Mouse (Mus musculus) heart, adult 2 months (tissue): ENCODE data around the gene Tm4sf20.

Experiments used
- CTCF ChIP-seq: fragments of 200-600 bp; IDR thresholded peaks from 2 replicates; pipeline ENCODE4 v1.8.1; 2022; ENCODE audit warnings: antibody characterized with exemption, mild to moderate bottlenecking, moderate library complexity
- POLR2A ChIP-seq: fragments of 200-500 bp; IDR thresholded peaks from 2 replicates; pipeline ENCODE4 v1.6.1; 2011; ENCODE audit warnings: mild to moderate bottlenecking, low read depth, low read length, control low read depth; ENCODE audit not compliant: insufficient read depth

DNA sequence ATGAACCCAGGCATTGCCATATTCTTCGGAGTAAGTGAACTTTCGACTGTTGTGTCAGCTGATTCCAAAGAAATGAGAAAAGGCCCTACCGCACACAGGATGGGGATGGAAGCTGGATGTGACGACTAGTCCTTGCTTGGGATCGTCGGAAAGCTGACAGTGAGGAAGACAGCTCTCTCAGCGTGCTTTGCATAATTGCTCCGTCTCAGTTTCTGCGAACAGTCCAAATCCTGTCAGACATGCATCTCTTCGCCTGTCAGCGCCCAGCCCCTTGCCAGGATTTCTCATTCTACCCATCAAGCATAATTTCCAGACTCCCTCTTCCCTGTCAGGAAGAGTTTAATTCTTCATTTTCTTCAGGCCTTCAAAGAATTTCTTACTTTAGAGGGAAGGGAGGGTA is 22.8 kb upstream of the Tm4sf20 start:
- no peak for TF ChIP-seq POLR2A
- no peak for TF ChIP-seq CTCF
